Comparison of ENCODE assay signal across 8 mouse cellular contexts in genomic region chr2:30690925-30691856, GRCm38 (mm10).
DNase-seq lines count a peak whose midpoint lies in the region; ATAC-seq and TF ChIP-seq lines count a peak whose summit lies in the region.

No protein-coding gene starts in this region.

- H3K9me3 ChIP-seq in embryonic facial prominence, embryonic 14.5 days (ENCODE audit: control insufficient read depth, low read length), result no peaks in the 10 kb centered on the region
- no peaks in the 10 kb centered on the region for H3K9me3 ChIP-seq in kidney, embryonic 15.5 days (replicated peaks)
- no peaks in the 10 kb centered on the region for H3K9me3 ChIP-seq in midbrain, embryonic 12.5 days

- intact Hi-C loops in left cerebral cortex, adult 2 months (cut with DNase I), result loop anchor here (5.0 kb wide), 1 partner anchor 99 kb away; no protein-coding TSS in a partner anchor
- intact Hi-C loops in left cerebral cortex, postnatal 14 days (cut with DNase I), result loop anchor here (5.0 kb wide), 1 partner anchor 219 kb away; the partner anchor contains the start of gene Ier5l

- H3K27me3 ChIP-seq in embryonic facial prominence, embryonic 14.5 days (replicated peaks; ENCODE audit: control insufficient read depth, insufficient read depth, low read length), result no peaks in the 10 kb centered on the region
- no peaks in the 10 kb centered on the region for H3K27me3 ChIP-seq in kidney, embryonic 15.5 days
- H3K27me3 ChIP-seq in midbrain, embryonic 12.5 days, result peaks cover 7% of the 10 kb centered on the region

- DNase-seq in left cerebral cortex, adult 2 months (ENCODE audit: extremely low spot score in 1 of 2, low spot score in 2 of 2), result no peak
- DNase-seq in left cerebral cortex, postnatal 14 days (ENCODE audit: low spot score in 2 of 2), result no peak
- DNase-seq in embryonic facial prominence, embryonic 14.5 days (ENCODE audit: low spot score), result peak; percentile 64
- DNase-seq in thymus, postnatal 14 days, result peak; percentile 81
- DNase-seq in layer of hippocampus, postnatal 25 days (ENCODE audit: extremely low spot score in 1 of 2, low spot score in 1 of 2), result no peak

- H3K36me3 ChIP-seq in embryonic facial prominence, embryonic 14.5 days (ENCODE audit: control insufficient read depth, insufficient read depth, low read length), result no peaks in the 10 kb centered on the region
- no peaks in the 10 kb centered on the region for H3K36me3 ChIP-seq in kidney, embryonic 15.5 days
- H3K36me3 ChIP-seq in midbrain, embryonic 12.5 days, result no peaks in the 10 kb centered on the region

- TF ChIP-seq CTCF in left cerebral cortex, adult 2 months (IDR thresholded peaks at IDR 0.05), result no peak

- no peak overlapping the region for H3K4me3 ChIP-seq in left cerebral cortex, adult 2 months
- H3K4me3 ChIP-seq in embryonic facial prominence, embryonic 14.5 days (ENCODE audit: low read depth, low read length), result no peak overlapping the region
- H3K4me3 ChIP-seq in kidney, embryonic 15.5 days (replicated peaks), result no peak overlapping the region
- H3K4me3 ChIP-seq in midbrain, embryonic 12.5 days, result no peak overlapping the region

- H3K9ac ChIP-seq in embryonic facial prominence, embryonic 14.5 days (ENCODE audit: low read depth, low read length), result no peak overlapping the region
- H3K9ac ChIP-seq in kidney, embryonic 15.5 days, result no peak overlapping the region
- H3K9ac ChIP-seq in midbrain, embryonic 12.5 days (replicated peaks), result no peak overlapping the region

- ATAC-seq in embryonic facial prominence, embryonic 14.5 days (ENCODE audit: low read depth), result no peak
- no peak for ATAC-seq in kidney, embryonic 15.5 days (replicated peaks; ENCODE audit: low FRiP score)
- no peak for ATAC-seq in midbrain, embryonic 12.5 days (ENCODE audit: low FRiP score, low read depth)
- ATAC-seq in erythroblast, adult 5-6 weeks (replicated peaks; ENCODE audit: low FRiP score, poor library complexity, severe bottlenecking), result no peak

- peak overlapping the region; percentile 99 for H3K27ac ChIP-seq in left cerebral cortex, adult 2 months
- H3K27ac ChIP-seq in embryonic facial prominence, embryonic 14.5 days (replicated peaks; ENCODE audit: low read depth, low read length), result peak overlapping the region; percentile 99
- H3K27ac ChIP-seq in kidney, embryonic 15.5 days, result peak overlapping the region; percentile 99
- H3K27ac ChIP-seq in midbrain, embryonic 12.5 days (replicated peaks), result peak overlapping the region; percentile 100

- peaks cover 58% of the 10 kb centered on the region for H3K4me1 ChIP-seq in embryonic facial prominence, embryonic 14.5 days (ENCODE audit: control insufficient read depth, insufficient read depth, low read length)
- peaks cover 92% of the 10 kb centered on the region for H3K4me1 ChIP-seq in kidney, embryonic 15.5 days
- H3K4me1 ChIP-seq in midbrain, embryonic 12.5 days, result peaks cover 68% of the 10 kb centered on the region

- 84% methylated on average over 17 of the region's 17 CpGs for WGBS in embryonic facial prominence, embryonic 14.5 days
- WGBS in kidney, embryonic 15.5 days, result 84% methylated on average over 17 of the region's 17 CpGs
- WGBS in midbrain, embryonic 12.5 days, result 91% methylated on average over 17 of the region's 17 CpGs

- no peak overlapping the region for H3K4me2 ChIP-seq in embryonic facial prominence, embryonic 14.5 days (ENCODE audit: low read depth, low read length)
- no peak overlapping the region for H3K4me2 ChIP-seq in kidney, embryonic 15.5 days
- H3K4me2 ChIP-seq in midbrain, embryonic 12.5 days (replicated peaks), result no peak overlapping the region

Comparison
In these comparisons a context has a peak if more than half of its experiments do, and no peak if none do; other contexts are left out.
1. DNase-seq: peak in embryonic facial prominence, embryonic 14.5 days (single experiment) and thymus, postnatal 14 days (single experiment); none in left cerebral cortex, adult 2 months (0 of 2), left cerebral cortex, postnatal 14 days (0 of 2) and layer of hippocampus, postnatal 25 days (0 of 2).
2. Peak in every context shown above with its lines, with median percentiles within 50 percentile points of each other: H3K27ac ChIP-seq.